Mouse (Mus musculus): ENCODE data around the gene Gp9. TPM values are rescaled to one million over a fixed set of nuclear protein-coding genes. Genes with fewer than 3 reads are reported as not detected.

Gp9 gene
- polyA plus RNA-seq (2015; fragmentation: Nextera tagmentation; extraction: Ambion mirVana): 3.9 and 4.7 TPM in 2 replicates

DNA sequence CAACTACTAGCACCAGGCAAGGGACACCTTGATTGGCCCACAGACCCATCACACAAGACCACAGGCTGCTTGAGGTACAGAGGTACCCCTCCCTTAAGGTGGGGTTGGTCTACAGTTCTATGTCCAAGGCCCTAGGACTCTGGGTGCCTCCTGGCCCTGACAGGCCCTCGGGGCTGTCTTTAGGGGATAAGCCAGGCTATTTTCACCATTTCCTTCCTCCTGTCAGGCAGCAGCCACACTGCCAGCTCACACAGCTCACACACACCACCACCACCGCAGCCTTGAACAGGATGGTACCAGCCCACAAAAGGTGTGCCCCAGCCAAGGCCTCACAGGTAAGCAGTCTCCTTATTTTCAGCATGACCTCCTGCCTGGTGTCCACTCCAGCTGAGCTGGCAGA lies at the start of gene Gp9:
Gene Gp9 (plus strand): TSS at position 231 of the 400 bp plus-strand sequence.
- no peaks in the 10 kb centered on the region for H3K9me3 ChIP-seq
- H3K4me3 ChIP-seq: no peak within 1 kb of the TSS
- ATAC-seq (ENCODE audit: borderline replicate concordance, extremely low read depth, low FRiP score, low TSS enrichment): no peak
- H3K36me3 ChIP-seq: no peaks in the 10 kb centered on the region
- H3K4me1 ChIP-seq: peaks cover 10% of the 10 kb centered on the region; the same call in 1 of the 2 replicates
- no peaks in the 10 kb centered on the region for H3K27me3 ChIP-seq
- H3K27ac ChIP-seq: no peak within 1 kb of the TSS
- no peak within 1 kb of the TSS for H3K9ac ChIP-seq
- 53% methylated on average over 2 of the region's 2 CpGs for WGBS
- no peak within 1 kb of the TSS for H3K4me2 ChIP-seq

DNA sequence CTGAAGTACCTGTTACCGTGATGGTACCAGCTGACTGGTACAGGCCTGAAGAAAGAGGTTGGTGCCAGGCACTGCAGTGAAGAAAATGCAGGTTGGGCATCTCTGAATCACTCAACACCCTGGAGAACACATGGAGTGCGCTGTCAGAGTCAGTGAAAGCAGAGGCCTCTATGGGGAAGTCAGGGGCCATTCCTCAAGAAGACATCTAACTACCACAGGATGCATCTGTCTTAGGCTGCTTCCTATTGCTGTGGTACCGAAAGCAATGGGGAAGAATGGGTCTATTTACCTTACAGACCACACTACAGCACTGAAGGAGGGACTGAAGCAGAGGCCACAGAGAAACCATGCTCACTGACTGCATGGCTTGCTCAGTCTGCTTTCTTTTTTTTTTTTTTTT lies 49.8 kb upstream of the Gp9 start:
- WGBS: 46% methylated on average over 3 of the region's 3 CpGs
- H3K4me2 ChIP-seq: no peak overlapping the region
- H3K36me3 ChIP-seq: no peaks in the 10 kb centered on the region
- no peak overlapping the region for H3K4me3 ChIP-seq
- peaks cover 26% of the 10 kb centered on the region for H3K4me1 ChIP-seq
- H3K27ac ChIP-seq: no peak overlapping the region
- no peaks in the 10 kb centered on the region for H3K9me3 ChIP-seq
- no peak for ATAC-seq (ENCODE audit: borderline replicate concordance, extremely low read depth, low FRiP score, low TSS enrichment)
- no peak overlapping the region for H3K9ac ChIP-seq
- H3K27me3 ChIP-seq: peaks cover 40% of the 10 kb centered on the region

DNA sequence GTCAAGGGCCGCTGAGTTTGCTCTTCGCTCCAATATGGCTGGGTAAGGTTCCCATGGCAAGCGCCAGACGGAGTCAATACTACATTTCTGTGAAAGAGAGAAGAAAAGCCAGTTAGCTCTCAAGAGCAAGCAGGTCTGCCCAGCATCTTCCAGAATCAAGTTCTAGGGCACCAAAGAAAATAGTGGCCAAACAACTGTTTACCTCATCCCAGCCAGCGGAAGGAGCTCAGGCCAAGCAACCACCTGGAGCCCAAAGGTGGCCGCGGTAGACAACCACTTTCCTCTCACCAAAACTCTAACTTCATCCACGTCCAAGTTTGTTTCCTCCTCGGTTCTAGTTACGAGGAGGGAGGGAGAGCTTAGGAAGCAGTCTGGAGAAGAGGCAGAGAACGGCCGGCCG lies 47.7 kb upstream of the Gp9 start:
- H3K4me3 ChIP-seq: peak overlapping the region; percentile 56
- no peak for ATAC-seq (ENCODE audit: borderline replicate concordance, extremely low read depth, low FRiP score, low TSS enrichment)
- H3K36me3 ChIP-seq: no peaks in the 10 kb centered on the region
- H3K4me1 ChIP-seq: peaks cover 45% of the 10 kb centered on the region
- H3K4me2 ChIP-seq: peak overlapping the region; percentile 90
- no peaks in the 10 kb centered on the region for H3K9me3 ChIP-seq
- H3K27ac ChIP-seq: peak overlapping the region; percentile 57; the same call in 1 of the 2 replicates
- WGBS: 20% methylated on average over 13 of the region's 13 CpGs
- H3K27me3 ChIP-seq: peaks cover 46% of the 10 kb centered on the region
- H3K9ac ChIP-seq: peak overlapping the region; percentile 54; the same call in 1 of the 2 replicates

DNA sequence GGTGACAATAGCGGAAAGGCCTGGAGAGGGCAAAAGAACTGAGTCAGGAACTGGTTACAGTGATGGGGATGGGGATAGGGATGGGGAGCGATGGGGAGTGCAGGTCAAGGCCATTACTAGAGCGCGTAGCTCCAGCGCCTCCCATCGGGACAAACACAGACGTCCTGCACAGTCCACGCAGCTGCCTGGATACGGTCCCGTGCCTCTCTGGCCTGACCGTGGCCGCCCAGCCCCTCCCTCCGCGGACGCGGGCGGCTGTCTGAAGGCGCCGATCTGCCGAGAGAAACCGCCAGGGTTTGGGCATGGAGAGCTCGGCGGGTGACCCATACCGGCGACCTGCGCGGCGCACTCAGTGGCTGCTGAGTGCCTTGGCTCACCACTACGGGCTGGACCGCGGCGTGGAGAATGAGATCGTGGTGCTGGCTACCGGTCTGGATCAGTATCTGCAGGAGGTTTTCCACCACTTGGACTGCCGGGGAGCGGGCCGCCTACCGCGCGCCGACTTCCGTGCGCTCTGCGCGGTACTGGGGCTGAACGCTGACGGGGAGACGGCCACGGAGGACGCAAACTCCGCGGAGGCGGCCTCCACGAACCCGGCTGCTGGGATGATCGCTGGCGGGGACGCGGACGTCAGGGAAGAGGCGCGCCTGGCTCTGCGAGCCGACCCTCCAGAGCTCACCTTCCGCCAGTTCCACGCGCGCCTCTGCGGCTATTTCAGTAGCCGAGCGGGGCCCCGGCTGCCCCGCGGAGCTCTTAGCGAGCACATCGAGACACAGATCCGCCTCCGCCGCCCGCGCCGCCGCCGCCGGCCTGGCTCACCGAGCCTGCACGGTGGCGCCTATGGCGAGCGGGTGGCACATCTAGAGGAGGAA lies 47.0 kb upstream of the Gp9 start, which contains the start of gene Efcc1:
Gene Efcc1 (plus strand): TSS at position 279 of the 872 bp plus-strand sequence.
- ATAC-seq (ENCODE audit: borderline replicate concordance, extremely low read depth, low FRiP score, low TSS enrichment): peak; percentile 64
- H3K27ac ChIP-seq: peak within 1 kb of the TSS; percentile 57
- H3K9ac ChIP-seq: peak within 1 kb of the TSS; percentile 54
- under 1% methylated on average over 77 of the region's 90 CpGs for WGBS
- H3K4me2 ChIP-seq: peak within 1 kb of the TSS; percentile 90
- no peaks in the 10 kb centered on the region for H3K9me3 ChIP-seq
- H3K4me3 ChIP-seq: peak within 1 kb of the TSS; percentile 56
- H3K4me1 ChIP-seq: peaks cover 45% of the 10 kb centered on the region
- H3K36me3 ChIP-seq: no peaks in the 10 kb centered on the region
- H3K27me3 ChIP-seq: peaks cover 46% of the 10 kb centered on the region

DNA sequence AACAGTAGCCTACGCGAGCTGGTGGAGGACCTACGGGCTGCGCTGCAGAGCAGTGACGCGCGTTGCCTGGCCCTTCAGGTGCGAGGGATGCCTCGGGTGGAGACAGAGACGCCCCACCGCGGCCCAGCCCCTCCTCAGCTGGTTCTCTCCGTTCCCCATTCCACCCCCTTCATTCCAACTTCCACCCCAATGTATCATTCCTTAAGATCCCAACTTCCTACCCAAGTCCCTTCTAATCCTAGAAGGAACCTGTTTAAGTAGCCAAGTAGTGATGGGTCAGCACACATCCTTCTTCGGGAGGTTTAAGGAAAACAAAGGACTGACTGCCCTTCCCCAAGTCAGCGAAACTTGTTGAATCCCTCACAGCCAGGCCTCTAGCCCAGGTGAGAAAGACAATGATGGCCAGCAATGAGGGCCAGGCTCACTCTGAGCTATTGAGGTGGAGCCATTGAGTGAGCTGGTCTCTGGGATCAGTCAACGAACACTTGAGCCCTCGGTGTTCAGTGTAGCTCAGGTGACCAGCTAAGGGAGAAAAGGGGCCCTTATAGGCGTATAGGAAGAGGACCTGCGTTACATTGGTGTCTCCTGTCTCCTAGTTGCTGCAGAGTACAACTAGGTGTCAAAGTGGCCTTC lies 46.3 kb upstream of the Gp9 start:
- peak overlapping the region; percentile 90 for H3K4me2 ChIP-seq
- peaks cover 45% of the 10 kb centered on the region for H3K4me1 ChIP-seq
- WGBS: 5% methylated on average over 19 of the region's 19 CpGs
- ATAC-seq (ENCODE audit: borderline replicate concordance, extremely low read depth, low FRiP score, low TSS enrichment): no peak
- peak overlapping the region; percentile 56 for H3K4me3 ChIP-seq
- H3K27me3 ChIP-seq: peaks cover 46% of the 10 kb centered on the region
- no peak overlapping the region for H3K27ac ChIP-seq
- peak overlapping the region; percentile 54 for H3K9ac ChIP-seq
- no peaks in the 10 kb centered on the region for H3K36me3 ChIP-seq
- no peaks in the 10 kb centered on the region for H3K9me3 ChIP-seq

DNA sequence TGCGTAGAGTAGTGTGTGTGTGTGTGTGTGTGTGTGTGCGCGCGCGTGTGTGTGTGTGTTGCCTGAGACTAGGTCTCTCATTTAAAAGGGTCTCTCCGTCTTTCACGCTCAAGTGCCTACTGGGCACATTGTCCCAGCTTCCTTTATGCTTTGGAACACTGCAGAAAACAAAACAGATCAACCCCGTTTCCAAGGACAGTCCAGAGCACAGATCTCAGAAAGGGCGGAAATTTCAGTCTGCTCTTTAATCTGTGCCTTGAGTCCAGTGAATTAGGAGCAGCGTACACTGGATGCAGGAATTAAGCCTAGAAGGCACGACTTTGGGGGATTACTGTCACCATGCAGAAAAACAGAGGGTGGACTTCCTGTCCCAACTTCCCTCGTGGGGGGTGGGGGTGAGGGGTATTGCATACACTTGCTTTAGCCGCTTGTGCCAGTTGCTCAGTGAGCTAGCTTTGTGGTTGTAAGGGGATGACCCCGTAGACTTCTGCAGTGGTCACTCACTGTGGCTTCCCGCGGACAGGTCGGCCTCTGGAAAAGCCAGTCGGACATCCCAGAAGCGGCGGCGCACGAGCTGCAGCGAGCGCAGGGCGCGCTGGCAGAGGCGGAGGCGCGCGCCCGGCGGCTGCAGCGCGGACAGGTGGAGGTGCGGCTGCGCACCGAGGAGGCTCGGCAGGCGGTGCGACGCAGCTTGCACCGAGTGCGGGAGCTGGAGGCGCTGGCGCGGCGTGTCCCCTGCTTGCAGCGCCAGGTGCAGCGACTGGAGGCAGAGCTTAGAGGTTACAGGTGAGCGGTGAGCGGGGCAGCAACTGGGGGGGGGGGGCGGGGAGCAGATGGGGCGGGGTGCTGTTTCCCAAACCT lies 45.5 kb upstream of the Gp9 start:
- Histone ChIP-seq H3K4me3 (peak overlapping the region; percentile 56), H3K27me3 (peaks cover 46% of the 10 kb centered on the region), H3K36me3 (no peaks in the 10 kb centered on the region), H3K9me3 (no peaks in the 10 kb centered on the region), H3K4me2 (peak overlapping the region; percentile 90), H3K9ac (no peak overlapping the region), H3K27ac (no peak overlapping the region), H3K4me1 (peaks cover 45% of the 10 kb centered on the region)
- WGBS: 4% methylated on average over 51 of the region's 53 CpGs
- ATAC-seq (ENCODE audit: borderline replicate concordance, extremely low read depth, low FRiP score, low TSS enrichment): no peak

DNA sequence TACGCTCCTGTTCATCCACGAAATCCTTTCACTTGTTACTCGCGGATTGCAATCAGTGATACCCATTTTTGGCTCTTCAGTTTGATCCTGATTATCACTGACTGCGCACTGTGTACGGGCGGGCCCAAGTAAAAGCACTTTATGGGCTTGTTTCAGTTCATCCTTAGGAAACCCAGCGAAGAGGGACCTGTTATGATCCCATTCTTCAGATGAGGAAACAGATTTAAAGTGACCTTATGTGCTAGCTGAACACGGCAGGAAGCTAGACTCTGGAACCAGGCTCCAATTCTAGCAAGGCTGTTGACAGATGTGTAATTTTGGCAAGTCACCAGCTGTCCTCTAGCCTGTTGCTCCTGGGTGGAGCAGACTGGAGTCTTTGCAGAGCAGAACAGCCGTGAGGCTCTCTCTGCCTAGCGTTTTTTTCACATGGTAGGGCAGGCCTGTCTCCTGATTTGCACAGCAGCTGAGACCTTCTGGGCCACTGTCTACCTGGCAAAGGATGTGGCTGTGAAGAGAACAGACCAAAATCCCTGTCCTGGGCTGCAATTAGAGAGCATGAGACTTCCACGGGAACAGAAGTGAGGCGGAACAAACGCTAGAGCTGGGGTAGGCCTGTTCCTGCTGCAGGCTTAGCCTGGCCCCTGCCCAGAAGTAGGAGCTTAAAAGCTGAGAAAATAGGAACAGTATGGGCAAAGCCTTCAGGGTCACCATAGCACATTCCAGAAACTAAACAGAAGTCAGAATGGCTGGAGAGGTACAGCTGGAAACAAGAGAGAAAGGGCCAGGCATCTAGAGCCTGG lies 44.5 kb upstream of the Gp9 start:
- Histone ChIP-seq H3K9ac (no peak overlapping the region), H3K27me3 (peaks cover 46% of the 10 kb centered on the region), H3K27ac (peak overlapping the region; percentile 84)

DNA sequence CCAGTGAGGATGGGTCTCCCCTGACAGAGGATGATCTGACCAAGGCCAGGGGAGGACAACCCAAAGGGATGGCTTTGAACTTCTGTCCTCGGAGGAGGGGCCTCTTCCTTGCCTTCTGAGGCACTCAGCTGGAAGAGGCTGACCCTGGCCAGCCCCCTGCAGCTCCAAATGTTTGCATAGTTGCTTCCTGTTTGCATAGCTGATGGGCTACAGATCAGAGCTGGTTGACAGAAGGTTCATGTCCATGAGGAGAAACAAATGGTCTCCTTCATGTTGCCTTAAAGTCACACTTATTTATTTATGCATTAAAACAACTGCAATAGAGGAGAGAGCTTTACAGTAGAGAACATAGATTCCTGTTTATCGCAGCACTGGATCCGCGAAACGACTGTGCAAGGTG lies 43.7 kb upstream of the Gp9 start:
- H3K36me3 ChIP-seq: no peaks in the 10 kb centered on the region
- H3K27me3 ChIP-seq: peaks cover 44% of the 10 kb centered on the region
- H3K9ac ChIP-seq: no peak overlapping the region
- WGBS: 21% methylated on average over 5 of the region's 5 CpGs
- H3K4me2 ChIP-seq: peak overlapping the region; percentile 90; the same call in 1 of the 2 replicates
- peak overlapping the region; percentile 84 for H3K27ac ChIP-seq
- peak; percentile 78 for ATAC-seq (ENCODE audit: borderline replicate concordance, extremely low read depth, low FRiP score, low TSS enrichment)
- H3K9me3 ChIP-seq: no peaks in the 10 kb centered on the region
- peaks cover 57% of the 10 kb centered on the region for H3K4me1 ChIP-seq
- no peak overlapping the region for H3K4me3 ChIP-seq

More for the DNA sequence above, 44.5 kb upstream of the Gp9 start:
- H3K4me3 ChIP-seq: peak overlapping the region; percentile 56
- 25% methylated on average over 14 of the region's 14 CpGs for WGBS
- H3K9me3 ChIP-seq: no peaks in the 10 kb centered on the region
- peak; percentile 43 for ATAC-seq (ENCODE audit: borderline replicate concordance, extremely low read depth, low FRiP score, low TSS enrichment)
- peaks cover 54% of the 10 kb centered on the region for H3K4me1 ChIP-seq
- peak overlapping the region; percentile 90 for H3K4me2 ChIP-seq
- no peaks in the 10 kb centered on the region for H3K36me3 ChIP-seq

DNA sequence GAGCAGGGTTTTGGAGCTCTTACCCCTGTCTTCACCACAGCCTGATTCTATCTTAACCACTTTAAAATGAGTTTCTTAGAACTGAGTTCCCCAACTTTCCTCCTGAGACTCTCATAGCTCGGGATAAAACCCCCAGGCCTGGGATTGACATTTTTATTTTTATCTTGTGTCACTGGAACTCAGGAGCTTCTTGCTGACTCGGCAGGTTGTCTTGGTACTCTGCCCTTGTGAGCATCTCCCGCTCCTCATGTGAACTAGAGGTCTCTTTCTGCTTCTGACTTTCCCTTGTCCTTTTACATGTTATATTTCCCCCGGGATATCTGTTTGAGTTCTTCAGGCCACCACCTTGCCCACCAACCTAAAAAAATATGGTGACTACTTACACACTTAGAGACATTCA lies 40.9 kb upstream of the Gp9 start:
- no peak for ATAC-seq (ENCODE audit: borderline replicate concordance, extremely low read depth, low FRiP score, low TSS enrichment)
- Histone ChIP-seq H3K27ac (no peak overlapping the region), H3K36me3 (no peaks in the 10 kb centered on the region), H3K4me3 (no peak overlapping the region), H3K4me2 (no peak overlapping the region), H3K4me1 (peaks cover 57% of the 10 kb centered on the region), H3K27me3 (peaks cover 16% of the 10 kb centered on the region), H3K9ac (no peak overlapping the region), H3K9me3 (no peaks in the 10 kb centered on the region)
- WGBS: 82% methylated on average over 4 of the region's 4 CpGs

DNA sequence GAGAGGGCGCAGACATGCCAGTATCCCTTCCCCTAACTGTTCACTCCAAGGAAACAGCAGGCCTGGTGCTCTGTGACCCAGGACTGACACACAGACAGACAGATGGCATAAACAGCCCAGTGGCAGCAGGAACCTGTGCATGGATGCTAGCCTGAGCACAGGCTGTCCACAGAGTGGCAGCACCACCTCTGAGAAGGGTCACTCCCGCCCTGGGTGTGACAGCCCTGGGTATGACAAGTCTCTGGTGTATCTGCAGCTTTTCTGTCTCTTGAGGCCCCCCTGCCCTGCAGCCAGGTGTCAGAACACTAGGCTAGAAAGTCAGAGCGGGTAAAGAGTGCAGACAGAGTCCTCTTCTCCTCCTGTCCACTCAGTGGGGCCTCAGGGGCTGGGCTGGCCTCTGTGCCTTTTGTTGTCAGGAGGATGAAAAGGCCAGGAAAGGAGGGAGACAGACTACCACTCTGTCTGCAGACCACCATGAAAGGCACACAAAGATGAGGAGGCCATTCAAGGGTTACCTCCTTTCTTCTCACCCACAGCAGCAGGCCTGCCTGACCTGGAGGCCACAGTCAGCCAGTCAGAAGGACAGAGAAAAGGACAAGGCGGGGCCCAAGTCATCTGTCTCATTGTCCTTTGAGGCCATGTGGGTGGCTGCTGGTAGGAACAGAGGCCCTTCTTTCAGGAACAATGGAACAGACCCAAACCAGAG lies 39.8 kb upstream of the Gp9 start:
- no peak overlapping the region for H3K4me3 ChIP-seq
- no peak overlapping the region for H3K9ac ChIP-seq
- H3K9me3 ChIP-seq: no peaks in the 10 kb centered on the region
- H3K36me3 ChIP-seq: no peaks in the 10 kb centered on the region
- WGBS: 60% methylated on average over 4 of the region's 4 CpGs
- H3K4me2 ChIP-seq: no peak overlapping the region
- no peak for ATAC-seq (ENCODE audit: borderline replicate concordance, extremely low read depth, low FRiP score, low TSS enrichment)
- peaks cover 46% of the 10 kb centered on the region for H3K4me1 ChIP-seq
- H3K27ac ChIP-seq: no peak overlapping the region
- peaks cover 5% of the 10 kb centered on the region for H3K27me3 ChIP-seq

All from lung, embryonic 15.5 days (tissue).